Mouse (Mus musculus) olfactory bulb, adult 2 months (tissue): ENCODE measurements around the gene Hoxd12. TPM values are rescaled to one million over a fixed set of nuclear protein-coding genes. Genes with fewer than 3 reads are reported as not detected.

Source experiments
- H3K27ac ChIP-seq: fragments of 200-500 bp; 2 replicates; pipeline ENCODE4 v1.5.1; 2012; ENCODE audit warnings: low read depth, low read length; ENCODE audit not compliant: insufficient read depth
- H3K4me1 ChIP-seq: fragments of 200-500 bp; 2 replicates; pipeline ENCODE4 v1.6.1; 2012; ENCODE audit warnings: low read length; ENCODE audit not compliant: control insufficient read depth, insufficient read depth
- H3K4me3 ChIP-seq: fragments of 200-500 bp; 2 replicates; pipeline ENCODE4 v1.5.1; 2012; ENCODE audit warnings: mild to moderate bottlenecking, low read depth, low read length, moderate library complexity; ENCODE audit not compliant: insufficient read depth
- CTCF ChIP-seq: fragments of 200-500 bp; IDR thresholded peaks from 2 replicates; pipeline ENCODE4 v1.5.1; 2012; ENCODE audit warnings: low read depth, mild to moderate bottlenecking, low read length, moderate library complexity; ENCODE audit not compliant: insufficient read depth
- POLR2A ChIP-seq: fragments of 200-500 bp; IDR thresholded peaks from 2 replicates; pipeline ENCODE4 v1.6.1; 2012; ENCODE audit warnings: mild to moderate bottlenecking, low read depth, low read length, moderate library complexity; ENCODE audit not compliant: insufficient read depth
- WGBS: fragments of 180-500 bp; shearing (Covaris S2); methylation state at CpG from one replicate; pipeline ENCODE4 v1.1.7; 2018; 5-methylcytosine and 5-hydroxymethylcytosine counted together
- polyA plus RNA-seq: library from polyadenylated mRNA; stranded (reverse); fragments of >200 nt; gene quantifications from 2 replicates; pipeline ENCODE4 v1.2.4, GENCODE M21; 2012; ENCODE audit warnings: low replicate concordance; ENCODE audit not compliant: missing spikeins, insufficient read depth, insufficient read length

The Hoxd12 gene
- polyA plus RNA-seq, 1 experiment, result not detected

GRCm38 (mm10) chr2:74691022-74691951 is 16.5 kb downstream of the Hoxd12 start, which contains the start of gene Hoxd10:
TSS of gene Hoxd10 (plus strand) at chr2:74691924.
- Histone ChIP-seq H3K27ac (no peak within 1 kb of the TSS), H3K4me3 (no peak within 1 kb of the TSS), H3K4me1 (no peaks in the 10 kb centered on the region)
- WGBS, result 4% methylated on average over 56 of the region's 56 CpGs
- no peak for TF ChIP-seq POLR2A
- TF ChIP-seq CTCF, result no peak

- TF ChIP-seq CTCF (no peak), POLR2A (no peak)
- 4% methylated on average over 35 of the region's 35 CpGs for WGBS
- Histone ChIP-seq H3K27ac (no peak overlapping the region), H3K4me3 (no peak overlapping the region), H3K4me1 (no peaks in the 10 kb centered on the region)
Measured at GRCm38 (mm10) chr2:74691995-74692807, 17.4 kb downstream of the Hoxd12 start.

- Histone ChIP-seq H3K4me3 (no peak overlapping the region), H3K4me1 (peaks cover 1% of the 10 kb centered on the region; the same call in 1 of the 2 replicates), H3K27ac (no peak overlapping the region)
- TF ChIP-seq POLR2A, result no peak
- TF ChIP-seq CTCF, result no peak
- 2% methylated on average over 20 of the region's 20 CpGs for whole genome bisulfite sequencing
Measured at GRCm38 (mm10) chr2:74692808-74693431, 18.1 kb downstream of the Hoxd12 start.

- Histone ChIP-seq H3K4me1 (peaks cover 4% of the 10 kb centered on the region; the same call in 1 of the 2 replicates), H3K4me3 (no peak overlapping the region), H3K27ac (no peak overlapping the region)
- TF ChIP-seq CTCF, result no peak
- no peak for TF ChIP-seq POLR2A
- 8% methylated on average over 4 of the region's 4 CpGs for WGBS
Measured at GRCm38 (mm10) chr2:74693432-74693827, 18.6 kb downstream of the Hoxd12 start.

GRCm38 (mm10) chr2:74694066-74694465 is 19.3 kb downstream of the Hoxd12 start:
- 3% methylated on average over 16 of the region's 16 CpGs for WGBS
- Histone ChIP-seq H3K4me3 (no peak overlapping the region), H3K27ac (no peak overlapping the region), H3K4me1 (peaks cover 4% of the 10 kb centered on the region; the same call in 1 of the 2 replicates)
- TF ChIP-seq POLR2A (no peak), CTCF (no peak)

GRCm38 (mm10) chr2:74695383-74695782 is 20.6 kb downstream of the Hoxd12 start:
- H3K27ac ChIP-seq, result no peak overlapping the region
- no peak for TF ChIP-seq CTCF
- TF ChIP-seq POLR2A, result no peak
- 4% methylated on average over 1 of the region's 1 CpGs for WGBS

GRCm38 (mm10) chr2:74695813-74696430 is 21.1 kb downstream of the Hoxd12 start:
- H3K4me3 ChIP-seq, result no peak overlapping the region
- 6% methylated on average over 7 of the region's 7 CpGs for WGBS

More at GRCm38 (mm10) chr2:74695383-74695782, 20.6 kb downstream of the Hoxd12 start:
- peaks cover 4% of the 10 kb centered on the region; the same call in 1 of the 2 replicates for H3K4me1 ChIP-seq
- no peak overlapping the region for H3K4me3 ChIP-seq

GRCm38 (mm10) chr2:74696442-74697335 is 21.9 kb downstream of the Hoxd12 start:
- TF ChIP-seq CTCF (no peak), POLR2A (no peak)
- H3K4me3 ChIP-seq, result no peak overlapping the region
- 4% methylated on average over 34 of the region's 34 CpGs for WGBS
- H3K4me1 ChIP-seq, result peaks cover 4% of the 10 kb centered on the region; the same call in 1 of the 2 replicates
- no peak overlapping the region for H3K27ac ChIP-seq

More at GRCm38 (mm10) chr2:74695813-74696430, 21.1 kb downstream of the Hoxd12 start:
- H3K27ac ChIP-seq, result no peak overlapping the region
- H3K4me1 ChIP-seq, result peaks cover 4% of the 10 kb centered on the region; the same call in 1 of the 2 replicates
- TF ChIP-seq POLR2A (no peak), CTCF (no peak)
